Mouse (Mus musculus): ENCODE results near the gene Fggy.
A peak's percentile ranks its signal among the peaks of the same experiment; 100 is the strongest.

Gene Fggy

GRCm38 (mm10) chr4:95860601-95861000, 303.3 kb downstream of the Fggy start:
- DNase-seq (ENCODE audit: low spot score): no peak

GRCm38 (mm10) chr4:95861074-95861473, 303.8 kb downstream of the Fggy start:
- DNase-seq (ENCODE audit: low spot score): peak; percentile 58

- DNase-seq (ENCODE audit: low spot score): no peak
Measured at GRCm38 (mm10) chr4:95861741-95862155, 304.4 kb downstream of the Fggy start.

DNA sequence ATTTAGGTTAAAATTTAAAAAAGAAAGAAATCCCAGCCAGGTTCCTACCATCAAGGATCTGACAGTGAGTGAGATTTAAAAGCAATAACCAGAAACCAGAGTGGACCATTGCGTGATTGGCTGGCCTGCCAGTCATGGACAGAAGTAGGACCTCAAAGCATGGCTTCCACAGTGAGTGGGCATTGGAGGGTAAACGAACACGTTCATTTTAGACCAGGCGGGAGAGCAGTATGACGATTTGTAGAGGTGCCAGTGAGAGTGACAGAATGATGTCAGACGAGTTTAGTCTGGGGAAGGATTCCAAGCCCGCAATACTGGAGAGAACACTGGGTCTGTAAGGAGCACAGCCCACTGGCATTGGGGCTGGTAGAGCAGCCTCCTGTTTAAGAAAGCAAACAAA, 305.0 kb downstream of the Fggy start:
- DNase-seq (ENCODE audit: low spot score): no peak

DNA sequence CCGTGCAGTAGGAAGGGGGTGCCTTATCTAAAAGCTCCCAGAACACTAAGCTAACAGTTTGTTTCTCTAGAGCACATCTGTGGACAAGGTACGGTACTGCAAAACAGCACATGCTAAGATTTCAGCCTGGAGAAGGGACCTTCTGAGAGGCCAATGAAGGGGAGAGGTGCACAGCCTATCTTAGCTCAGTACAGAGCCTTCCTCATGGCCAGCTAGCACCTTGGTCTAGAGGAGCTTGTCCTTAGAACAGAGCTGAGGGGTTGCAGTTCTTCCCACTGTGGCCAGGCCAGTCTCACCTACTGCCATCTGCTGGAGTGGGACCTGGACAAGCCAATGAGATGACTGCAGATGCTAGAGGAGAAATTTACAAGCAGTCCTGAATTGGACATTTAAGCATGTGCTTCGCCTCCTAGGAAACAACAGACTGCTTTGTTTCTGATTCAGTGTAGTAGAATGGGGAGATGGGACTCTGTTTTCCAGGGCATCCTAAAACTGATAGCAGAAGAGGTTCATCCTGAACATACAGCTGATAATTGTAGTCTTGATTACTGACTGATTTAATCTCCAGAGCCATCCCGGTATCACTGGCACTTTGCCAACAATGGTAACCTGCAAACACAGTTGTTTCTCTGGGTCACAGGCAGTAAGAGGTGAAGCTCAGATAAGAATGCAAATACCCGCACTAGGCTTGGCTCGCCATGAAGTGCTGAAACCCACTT, 305.6 kb downstream of the Fggy start:
- DNase-seq (ENCODE audit: low spot score): peak; percentile 34

- DNase-seq (ENCODE audit: low spot score): no peak
Measured at GRCm38 (mm10) chr4:95863500-95863803, 306.1 kb downstream of the Fggy start.

GRCm38 (mm10) chr4:95865251-95865650, 307.9 kb downstream of the Fggy start:
- no peak for DNase-seq (ENCODE audit: low spot score)

DNA sequence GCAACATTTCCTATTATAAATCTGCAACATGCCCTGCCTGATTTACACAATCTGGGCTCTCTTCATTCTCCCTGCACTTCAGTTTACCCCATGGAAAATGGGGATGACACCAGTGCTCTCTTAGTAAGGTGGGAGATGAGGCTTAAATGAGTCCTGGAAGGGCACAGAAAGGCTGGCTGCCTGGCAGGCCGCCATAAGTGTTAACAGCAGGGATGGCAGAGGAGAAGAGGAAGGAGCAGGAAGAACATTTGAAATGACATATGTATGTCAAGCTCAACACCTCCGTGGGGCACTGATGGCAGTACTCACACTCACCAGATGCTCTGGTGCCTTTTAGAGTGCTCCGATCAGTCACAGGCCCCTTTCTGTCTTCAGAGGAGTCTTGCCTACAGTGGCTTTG, 308.6 kb downstream of the Fggy start:
- DNase-seq (ENCODE audit: low spot score): no peak

GRCm38 (mm10) chr4:95867103-95867502, 309.8 kb downstream of the Fggy start:
- DNase-seq (ENCODE audit: low spot score): no peak

DNA sequence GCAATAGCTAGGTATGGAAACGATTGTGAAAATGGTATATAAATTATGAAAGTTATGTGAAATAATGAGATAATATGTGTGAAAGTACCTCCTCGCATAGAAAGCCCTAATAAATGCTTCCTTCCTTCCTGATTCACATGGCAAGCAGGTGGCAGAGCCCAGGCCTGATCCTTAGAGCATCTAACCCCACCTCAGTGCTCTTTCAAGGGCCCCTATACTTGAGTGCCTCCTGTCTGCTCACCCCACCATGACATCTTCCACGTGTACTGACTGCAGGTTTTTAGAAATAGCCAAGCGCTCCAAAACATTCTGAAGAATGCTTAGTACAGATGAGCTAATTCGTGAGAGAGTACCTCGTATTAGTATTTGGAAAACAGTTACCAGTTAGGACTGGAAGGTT, 311.0 kb downstream of the Fggy start:
- no peak for DNase-seq (ENCODE audit: low spot score)

GRCm38 (mm10) chr4:95871216-95871881, 314.0 kb downstream of the Fggy start:
- peak; percentile 72 for DNase-seq (ENCODE audit: low spot score)

GRCm38 (mm10) chr4:95875896-95876295, 318.6 kb downstream of the Fggy start:
- no peak for DNase-seq (ENCODE audit: low spot score)

DNA sequence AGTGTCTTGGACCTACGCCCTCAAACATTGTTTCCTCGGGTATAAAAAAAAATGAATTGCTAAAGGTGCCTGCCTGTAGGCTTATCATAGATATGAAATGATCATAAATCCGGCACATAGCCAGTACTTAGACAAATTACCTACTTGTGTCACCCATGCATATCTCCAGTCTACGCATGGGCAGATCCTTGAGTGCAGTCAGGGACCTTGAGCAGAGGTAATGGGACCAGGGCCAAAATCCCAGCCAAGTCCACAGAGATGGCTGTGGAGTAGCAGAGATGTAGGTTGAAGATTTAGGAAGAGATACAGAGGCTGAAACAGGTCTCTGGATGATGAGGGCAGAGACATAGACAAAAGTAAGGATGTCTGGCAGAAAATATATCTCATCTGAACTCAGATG, 320.1 kb downstream of the Fggy start:
- no peak for DNase-seq (ENCODE audit: low spot score)

DNA sequence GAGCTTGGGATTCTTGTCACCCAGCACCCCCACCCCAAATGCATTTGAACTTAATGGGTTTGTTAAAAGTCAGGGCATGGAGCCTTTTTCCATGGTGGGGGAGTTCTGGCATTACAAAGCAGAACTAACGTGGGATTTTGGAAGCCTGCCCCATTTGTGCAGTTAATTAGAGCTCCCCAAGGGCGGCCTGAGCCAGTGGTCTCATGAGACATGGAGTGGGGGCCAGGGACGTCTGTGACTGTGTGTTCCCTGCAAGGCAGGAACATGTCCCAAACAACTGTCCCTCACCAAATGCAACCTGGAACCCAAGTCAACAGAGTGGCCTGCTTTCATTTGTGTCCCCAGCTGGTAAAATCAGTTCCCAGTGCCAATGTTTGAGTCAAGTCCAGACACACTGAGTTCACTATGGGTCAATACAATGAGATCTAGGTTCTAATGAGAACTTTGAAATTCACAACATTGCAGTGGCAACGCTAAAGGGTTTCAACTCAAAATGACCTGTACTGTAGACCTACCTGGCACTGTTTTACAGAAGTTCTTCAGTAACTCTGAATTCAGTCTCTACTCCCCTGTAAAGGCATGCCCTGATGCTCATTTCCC, 324.5 kb downstream of the Fggy start:
- no peak for DNase-seq (ENCODE audit: low spot score)

DNA sequence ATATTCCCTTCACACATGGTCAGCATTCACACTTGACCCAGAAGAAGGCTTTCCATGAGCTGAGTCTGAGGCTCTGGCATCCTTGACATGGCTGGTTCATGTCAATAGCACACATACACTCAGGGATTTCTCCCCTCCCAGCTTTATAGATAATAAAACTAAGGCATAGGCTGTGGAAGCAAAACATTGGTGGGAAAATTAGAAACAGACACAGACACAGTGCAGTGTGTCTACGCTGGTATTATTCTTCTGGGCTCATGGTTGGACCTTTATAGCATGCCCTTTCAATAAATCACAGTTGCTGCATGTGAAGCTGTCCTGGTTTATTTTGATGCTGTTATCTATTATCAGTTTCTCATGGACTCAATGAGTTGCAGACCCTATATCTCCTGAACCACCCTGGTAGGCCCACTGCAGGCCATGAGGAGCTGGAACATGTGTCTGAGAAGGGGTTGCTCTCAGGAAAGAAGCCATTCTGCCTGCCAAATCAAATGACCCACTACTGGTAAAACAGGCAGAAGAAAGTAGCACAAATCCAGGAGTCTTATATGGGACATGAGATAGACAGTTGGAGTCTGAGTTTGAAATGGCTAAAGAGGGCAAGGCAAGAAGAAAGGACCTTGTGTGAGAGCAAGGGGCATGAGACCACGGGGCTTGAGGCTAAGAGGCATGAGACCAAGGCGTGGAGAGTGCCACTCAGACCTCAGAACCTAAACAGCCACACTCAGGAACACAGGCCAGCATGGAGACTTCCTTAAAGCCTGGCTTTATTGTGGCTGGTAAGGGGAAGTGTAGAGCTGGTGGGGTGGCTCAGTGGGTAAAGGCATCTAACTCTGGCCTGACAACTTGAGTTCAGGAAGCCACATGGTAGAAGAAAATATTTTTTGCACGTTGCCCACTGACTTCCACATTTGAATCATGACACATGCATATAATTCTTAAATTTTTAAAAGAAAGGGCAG, 327.2 kb downstream of the Fggy start:
- no peak for DNase-seq (ENCODE audit: low spot score)

GRCm38 (mm10) chr4:95895199-95895754, 338.0 kb downstream of the Fggy start:
- DNase-seq (ENCODE audit: low spot score): no peak

GRCm38 (mm10) chr4:95896571-95896970, 339.3 kb downstream of the Fggy start:
- peak; percentile 42 for DNase-seq (ENCODE audit: low spot score)

DNA sequence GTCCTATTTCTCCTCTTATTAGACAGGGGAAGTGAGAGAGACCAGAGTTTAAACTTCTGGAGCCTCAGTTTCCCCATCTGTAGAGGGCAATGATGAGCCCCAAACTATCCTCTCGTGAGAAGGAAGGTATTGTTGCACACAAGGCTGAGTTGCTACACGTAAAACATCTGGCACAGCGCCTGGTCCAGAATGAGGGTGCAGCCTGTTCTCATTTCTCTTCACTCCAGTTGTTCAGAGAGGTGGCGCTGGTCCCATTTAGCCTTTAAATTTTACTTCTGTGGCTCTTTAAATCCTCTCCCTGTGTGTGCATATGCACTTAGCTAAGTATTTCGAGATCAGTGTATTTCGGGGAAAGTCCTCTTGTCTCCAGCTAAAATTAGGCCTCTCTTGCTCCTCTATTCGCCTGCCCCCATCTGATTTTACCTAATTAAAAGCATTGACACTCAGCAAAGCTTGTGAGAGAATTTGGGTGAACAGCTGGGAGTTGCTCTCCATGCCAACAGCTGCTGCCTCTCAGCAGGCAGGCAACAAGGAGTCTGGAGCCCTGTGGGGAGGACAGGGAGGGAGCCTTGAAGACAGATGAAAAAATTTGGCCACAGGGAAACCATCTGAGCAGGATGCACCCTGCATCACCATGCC, 340.0 kb downstream of the Fggy start:
- no peak for DNase-seq (ENCODE audit: low spot score)

- DNase-seq (ENCODE audit: low spot score): peak; percentile 35
Measured at GRCm38 (mm10) chr4:95898714-95899113, 341.4 kb downstream of the Fggy start.

DNA sequence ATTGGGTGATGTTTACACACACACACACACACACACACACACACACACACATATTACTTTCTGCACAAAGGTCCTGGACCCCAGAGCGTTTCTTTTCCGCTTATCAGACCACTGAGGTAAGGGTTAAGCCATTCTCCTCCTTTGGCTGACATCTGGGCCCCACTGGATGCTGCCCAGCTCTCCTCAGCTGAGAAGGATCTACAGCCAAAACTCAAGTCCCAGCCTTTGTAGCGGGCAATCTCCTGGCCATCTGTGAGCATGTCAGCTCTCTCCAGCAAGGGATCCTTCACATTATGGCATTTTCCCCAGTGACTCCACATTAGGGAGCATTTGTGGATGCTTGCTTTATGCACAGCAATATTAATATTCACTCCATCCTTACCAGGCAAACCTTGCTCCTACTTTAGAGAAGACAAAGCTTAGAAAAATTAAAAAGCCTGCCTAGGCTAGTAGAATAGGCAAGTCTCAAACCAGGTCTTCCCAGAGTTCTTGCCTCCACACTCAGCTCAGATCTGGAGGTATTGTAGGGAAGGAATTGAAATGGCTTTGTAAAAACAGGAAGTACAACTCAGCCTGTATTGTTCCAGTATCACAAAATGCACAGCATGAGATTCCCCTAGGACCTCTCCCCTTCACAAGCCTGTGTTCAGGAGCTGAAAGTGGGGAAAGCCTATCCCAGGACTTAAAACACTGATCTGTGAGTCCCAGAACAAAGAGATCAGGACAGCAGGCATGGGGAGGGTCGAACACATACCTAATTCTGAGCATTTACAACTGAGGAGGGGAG, 342.8 kb downstream of the Fggy start:
- no peak for DNase-seq (ENCODE audit: low spot score)

DNA sequence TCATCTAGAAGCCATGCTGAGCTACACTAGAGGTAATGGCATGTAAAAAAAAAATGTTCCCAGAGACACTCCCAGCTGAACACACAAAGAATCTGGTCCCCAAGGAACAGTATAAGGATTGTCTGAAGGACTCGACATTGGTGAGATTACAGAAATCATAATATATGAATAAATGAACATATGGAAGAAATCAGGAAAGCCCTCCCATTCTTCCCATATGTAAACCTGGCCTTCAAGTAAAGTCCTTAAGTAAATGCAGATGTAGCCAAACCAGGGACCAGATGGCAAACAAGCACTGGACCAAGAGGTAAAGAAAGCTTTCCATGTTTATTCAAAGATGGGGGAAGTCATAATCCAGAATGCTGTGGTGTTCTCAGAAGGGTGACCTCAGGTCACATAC, 343.5 kb downstream of the Fggy start:
- peak; percentile 54 for DNase-seq (ENCODE audit: low spot score)

Measured in embryo, embryonic 10 days (tissue).